Mouse (Mus musculus) adrenal gland, postnatal 4 days (tissue): ENCODE results near the gene Stk39. TPM values are rescaled to one million over a fixed set of nuclear protein-coding genes. Genes with fewer than 3 reads are reported as not detected.

ENCODE experiments used
- DNase-seq, 2 experiments: peaks; one replicate each; pipeline ENCODE4 v3.0.0; 2021 to 2022; ENCODE audit warnings: low spot score in 2 of 2, mixed read lengths in 2 of 2
- total RNA-seq, 2 experiments: library from RNA; stranded (reverse); gene quantifications; 2 replicates each; pipeline ENCODE4 v1.2.3; 2021

Gene Stk39
- total RNA-seq, 2 experiments from 2014 or later, result 94.9 to 96.1 TPM

GRCm38 (mm10) chr2:68296743-68297142 lies 175.3 kb downstream of the Stk39 start:
- no peak for DNase-seq

- DNase-seq, result no peak
Observed at GRCm38 (mm10) chr2:68292539-68293320, 179.3 kb downstream of the Stk39 start.

GRCm38 (mm10) chr2:68291895-68292294 lies 180.2 kb downstream of the Stk39 start:
- no peak for DNase-seq

- no peak for DNase-seq
Observed at GRCm38 (mm10) chr2:68289961-68290360, 182.1 kb downstream of the Stk39 start.

- no peak for DNase-seq
Observed at GRCm38 (mm10) chr2:68289177-68289576, 182.9 kb downstream of the Stk39 start.

GRCm38 (mm10) chr2:68288106-68288505 lies 184.0 kb downstream of the Stk39 start:
- DNase-seq, result no peak

GRCm38 (mm10) chr2:68284391-68284790 lies 187.7 kb downstream of the Stk39 start:
- no peak for DNase-seq

GRCm38 (mm10) chr2:68283021-68283548 lies 189.0 kb downstream of the Stk39 start:
- no peak for DNase-seq

- DNase-seq, result no peak
Observed at GRCm38 (mm10) chr2:68281575-68281974, 190.5 kb downstream of the Stk39 start.

- DNase-seq, result no peak
Observed at GRCm38 (mm10) chr2:68271301-68271700, 200.8 kb downstream of the Stk39 start.

- no peak for DNase-seq
Observed at GRCm38 (mm10) chr2:68270836-68271235, 201.2 kb downstream of the Stk39 start.

GRCm38 (mm10) chr2:68269646-68270045 lies 202.4 kb downstream of the Stk39 start:
- DNase-seq, result no peak

- DNase-seq, result no peak
Observed at GRCm38 (mm10) chr2:68264826-68265225, 207.2 kb downstream of the Stk39 start.

- DNase-seq, result no peak
Observed at GRCm38 (mm10) chr2:68260911-68261310, 211.2 kb downstream of the Stk39 start.

GRCm38 (mm10) chr2:68257571-68257970 lies 214.5 kb downstream of the Stk39 start:
- no peak for DNase-seq

- no peak for DNase-seq
Observed at GRCm38 (mm10) chr2:68256472-68256871, 215.6 kb downstream of the Stk39 start.

- DNase-seq, result no peak
Observed at GRCm38 (mm10) chr2:68254756-68255155, 217.3 kb downstream of the Stk39 start.

- DNase-seq, result no peak
Observed at GRCm38 (mm10) chr2:68253222-68253621, 218.8 kb downstream of the Stk39 start.

GRCm38 (mm10) chr2:68252048-68252758 lies 219.9 kb downstream of the Stk39 start:
- no peak for DNase-seq

- no peak for DNase-seq
Observed at GRCm38 (mm10) chr2:68250897-68251296, 221.2 kb downstream of the Stk39 start.

GRCm38 (mm10) chr2:68249855-68250424 lies 222.1 kb downstream of the Stk39 start:
- no peak for DNase-seq

GRCm38 (mm10) chr2:68246284-68246683 lies 225.8 kb downstream of the Stk39 start:
- DNase-seq, result no peak
